Mouse (Mus musculus): ENCODE results near the gene Nabp2.
A peak's percentile ranks its signal among the peaks of the same experiment; 100 is the strongest.

Gene Nabp2

GRCm38 (mm10) chr10:128429454-128429853, 18.2 kb upstream of the Nabp2 start:
- DNase-seq (ENCODE audit: extremely low spot score, low read depth, low spot score), result no peak

GRCm38 (mm10) chr10:128429052-128429451, 17.8 kb upstream of the Nabp2 start:
- DNase-seq (ENCODE audit: extremely low spot score, low read depth, low spot score), result no peak

- DNase-seq (ENCODE audit: extremely low spot score, low read depth, low spot score), result no peak
Measured at GRCm38 (mm10) chr10:128425260-128425659, 14.0 kb upstream of the Nabp2 start.

- no peak for DNase-seq (ENCODE audit: extremely low spot score, low read depth, low spot score)
Measured at GRCm38 (mm10) chr10:128424604-128425003, 13.3 kb upstream of the Nabp2 start.

GRCm38 (mm10) chr10:128422426-128422825, 11.1 kb upstream of the Nabp2 start:
- no peak for DNase-seq (ENCODE audit: extremely low spot score, low read depth, low spot score)

GRCm38 (mm10) chr10:128414848-128415247, 3.6 kb upstream of the Nabp2 start:
- DNase-seq (ENCODE audit: extremely low spot score, low read depth, low spot score), result no peak

- no peak for DNase-seq (ENCODE audit: extremely low spot score, low read depth, low spot score)
Measured at GRCm38 (mm10) chr10:128413076-128413475, 1.8 kb upstream of the Nabp2 start.

- no peak for DNase-seq (ENCODE audit: extremely low spot score, low read depth, low spot score)
Measured at GRCm38 (mm10) chr10:128412558-128412957, 1.3 kb upstream of the Nabp2 start.

GRCm38 (mm10) chr10:128412055-128412381, 726 bp upstream of the Nabp2 start:
- DNase-seq (ENCODE audit: extremely low spot score, low read depth, low spot score), result no peak

GRCm38 (mm10) chr10:128410560-128410845, 789 bp downstream of the Nabp2 start:
- no peak for DNase-seq (ENCODE audit: extremely low spot score, low read depth, low spot score)

- DNase-seq (ENCODE audit: extremely low spot score, low read depth, low spot score), result peak; percentile 93
Measured at GRCm38 (mm10) chr10:128409692-128410559, 1.4 kb downstream of the Nabp2 start.

GRCm38 (mm10) chr10:128408591-128409535, 2.4 kb downstream of the Nabp2 start:
- no peak for DNase-seq (ENCODE audit: extremely low spot score, low read depth, low spot score)

- DNase-seq (ENCODE audit: extremely low spot score, low read depth, low spot score), result no peak
Measured at GRCm38 (mm10) chr10:128403931-128404330, 7.4 kb downstream of the Nabp2 start.

GRCm38 (mm10) chr10:128401638-128402037, 9.7 kb downstream of the Nabp2 start:
- DNase-seq (ENCODE audit: extremely low spot score, low read depth, low spot score), result no peak

GRCm38 (mm10) chr10:128401056-128401455, 10.2 kb downstream of the Nabp2 start, which contains the start of gene Slc39a5:
Gene Slc39a5 (minus strand): TSS chr10:128401229.
- DNase-seq (ENCODE audit: extremely low spot score, low read depth, low spot score), result no peak

GRCm38 (mm10) chr10:128400338-128400737, 11.0 kb downstream of the Nabp2 start:
- DNase-seq (ENCODE audit: extremely low spot score, low read depth, low spot score), result no peak

- no peak for DNase-seq (ENCODE audit: extremely low spot score, low read depth, low spot score)
Measured at GRCm38 (mm10) chr10:128397466-128397865, 13.8 kb downstream of the Nabp2 start.

GRCm38 (mm10) chr10:128396716-128397264, 14.5 kb downstream of the Nabp2 start:
- DNase-seq (ENCODE audit: extremely low spot score, low read depth, low spot score), result no peak

GRCm38 (mm10) chr10:128396017-128396673, 15.1 kb downstream of the Nabp2 start:
- no peak for DNase-seq (ENCODE audit: extremely low spot score, low read depth, low spot score)

- DNase-seq (ENCODE audit: extremely low spot score, low read depth, low spot score), result no peak
Measured at GRCm38 (mm10) chr10:128391850-128392249, 19.4 kb downstream of the Nabp2 start.

- no peak for DNase-seq (ENCODE audit: extremely low spot score, low read depth, low spot score)
Measured at GRCm38 (mm10) chr10:128390366-128390765, 20.9 kb downstream of the Nabp2 start.

All from hindlimb bud, embryonic 11.5 days (tissue).